Mouse (Mus musculus): Measurements from ENCODE around the gene Ccdc38. TPM values are rescaled to one million over a fixed set of nuclear protein-coding genes. Genes with fewer than 3 reads are reported as not detected.

The Ccdc38 gene
- polyA plus RNA-seq (2017; shearing (Covaris generic)): 1.8 TPM

DNA sequence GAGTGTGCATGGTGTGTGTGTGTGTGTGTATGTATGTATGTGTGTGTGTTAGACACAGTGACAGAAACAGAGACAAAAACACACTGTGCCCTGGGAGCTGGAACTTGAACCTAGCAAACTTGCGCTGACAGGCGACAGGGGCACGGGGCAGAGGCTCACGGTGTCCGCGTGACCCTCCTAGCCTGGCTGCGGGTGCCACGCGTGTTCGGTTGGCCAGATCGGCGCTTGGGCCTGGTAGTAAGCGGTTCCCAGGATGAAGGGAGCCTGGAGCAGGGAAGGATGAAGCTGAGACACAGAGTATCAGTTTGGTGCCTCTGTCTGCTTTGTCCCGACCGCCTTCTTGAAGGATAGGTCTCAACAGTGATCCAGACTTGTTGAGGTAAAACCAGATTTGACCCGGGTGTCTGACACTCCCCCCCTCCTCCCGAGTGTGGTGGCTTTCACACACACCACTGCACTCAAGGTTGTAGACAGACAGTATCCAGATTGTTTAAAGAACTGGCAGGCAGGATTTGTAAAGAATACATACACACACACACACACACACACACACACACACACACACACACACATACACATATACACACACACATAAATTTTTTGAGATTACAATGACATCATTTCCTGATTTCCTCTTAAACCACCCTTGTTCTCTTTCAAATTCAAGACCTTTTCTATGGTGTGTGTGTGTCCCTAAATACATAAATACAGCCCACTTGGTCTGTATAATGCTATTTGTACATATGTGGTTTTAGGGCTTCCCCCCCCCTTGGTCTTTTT lies at the start of gene Ccdc38:
Ccdc38 (plus strand) TSS at position 202 of the 780 bp plus-strand sequence.

DNA sequence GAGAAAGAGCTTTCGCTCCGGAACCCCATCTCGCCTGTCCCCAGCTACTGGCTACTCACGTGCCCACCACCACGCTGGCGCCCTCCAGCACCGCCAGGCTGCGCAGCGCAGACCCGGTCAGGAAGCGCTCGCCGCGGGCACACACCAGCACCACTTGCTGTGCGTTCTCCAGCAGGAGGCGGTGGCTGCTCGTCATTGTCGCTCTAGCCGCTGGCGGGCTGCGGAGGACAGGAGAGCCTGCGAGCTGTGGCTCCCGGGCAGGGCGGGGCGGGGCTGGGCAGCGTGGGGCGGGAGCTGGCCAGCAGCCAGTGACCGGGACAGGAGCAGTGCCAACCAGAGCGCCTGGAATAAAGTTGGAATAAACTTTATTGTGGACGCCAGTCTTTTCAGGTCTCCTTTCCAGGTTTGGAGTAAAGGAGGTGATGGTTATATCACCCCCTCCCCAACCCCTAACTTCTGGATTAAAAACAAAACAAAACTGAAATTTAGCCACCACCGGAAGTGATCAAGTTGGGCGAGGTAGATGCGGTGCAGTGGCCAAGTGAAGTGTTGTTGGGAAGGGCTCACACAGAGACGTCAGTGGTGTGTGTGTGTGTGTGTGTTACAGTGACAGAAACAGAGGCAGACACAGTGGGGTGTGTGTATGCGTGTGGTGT lies 529 bp upstream of the Ccdc38 start, which contains the start of gene Amdhd1:
Amdhd1 (minus strand) TSS at position 259 of the 656 bp plus-strand sequence.

DNA sequence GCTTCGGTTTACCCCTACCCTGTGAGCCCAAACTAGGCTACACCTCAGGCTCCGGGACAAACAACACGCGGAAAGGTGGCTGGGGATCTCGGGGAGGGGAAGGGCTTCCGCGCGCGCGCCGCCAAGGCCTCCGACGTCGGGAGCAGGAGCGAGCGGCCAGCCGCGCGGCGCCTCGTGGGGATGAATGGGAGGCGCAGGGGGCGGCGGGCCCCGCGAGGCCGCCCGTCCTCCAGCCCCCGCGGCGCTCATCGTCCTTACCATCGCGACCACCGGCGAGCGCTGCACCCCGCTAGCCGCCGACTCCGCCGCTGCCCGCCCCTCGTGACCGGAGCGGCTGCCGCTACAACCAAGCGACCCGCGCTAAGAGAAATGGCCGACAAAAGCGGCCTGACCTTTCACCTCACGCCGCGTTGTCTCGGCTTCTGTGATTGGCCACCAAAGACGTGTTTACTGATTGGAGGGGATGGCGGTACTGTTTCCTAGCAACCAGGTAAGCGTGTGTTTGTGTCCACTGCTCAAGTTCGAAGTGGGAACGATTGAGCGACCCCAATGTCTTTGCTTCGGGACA lies 48.9 kb downstream of the Ccdc38 start, which contains the start of gene Snrpf:
Snrpf (minus strand) TSS at position 426 of the 568 bp plus-strand sequence.

Other genes with a start within 250 kb of the Ccdc38 start
- gene Elk3, start 229.5 kb upstream of the Ccdc38 start, polyA plus RNA-seq (2017; shearing (Covaris generic)): 38.8 TPM
- gene Lta4h, start 87.2 kb upstream of the Ccdc38 start, polyA plus RNA-seq (2017; shearing (Covaris generic)): 322 TPM
- gene Hal, start 51.9 kb upstream of the Ccdc38 start, polyA plus RNA-seq (2017; shearing (Covaris generic)): 0.17 TPM
- 0.33 TPM for gene Amdhd1, start 599 bp upstream of the Ccdc38 start, polyA plus RNA-seq (2017; shearing (Covaris generic))
- 38.7 TPM for gene Snrpf, start 49.1 kb downstream of the Ccdc38 start, polyA plus RNA-seq (2017; shearing (Covaris generic))
- 1.5 TPM for gene Ntn4, start 100.0 kb downstream of the Ccdc38 start, polyA plus RNA-seq (2017; shearing (Covaris generic))

Data from CD4-positive, CD25-positive, alpha-beta regulatory T cell, adult 9 weeks (primary cell).